Mouse (Mus musculus) limb, embryonic 11.5 days (tissue): ENCODE results near the gene 1700025G04Rik. TPM values are rescaled to one million over a fixed set of nuclear protein-coding genes. Genes with fewer than 3 reads are reported as not detected.

Experiments
- ATAC-seq: fragments of 200-750 bp; cut with Nextera tagmentation; 2 replicates; pipeline ENCODE4 v1.8.0; 2017; ENCODE audit warnings: low read depth; ENCODE audit not compliant: insufficient number of reproducible peaks, low FRiP score, low TSS enrichment
- DNase-seq: peaks from one replicate; pipeline ENCODE4 v3.0.0-alpha.2; 2015; ENCODE audit warnings: low spot score
- H3K27ac ChIP-seq: fragments of 300-500 bp; sonication (generic); replicated peaks from 2 replicates; pipeline ENCODE4 v1.5.1; 2014; ENCODE audit warnings: low read depth, mild to moderate bottlenecking, low read length
- H3K27me3 ChIP-seq: fragments of 300-500 bp; sonication (generic); 2 replicates; pipeline ENCODE4 v1.6.1; 2014; ENCODE audit warnings: mild to moderate bottlenecking, low read length, mixed read lengths; ENCODE audit not compliant: control insufficient read depth, insufficient read depth
- H3K36me3 ChIP-seq: fragments of 300-500 bp; sonication (generic); 2 replicates; pipeline ENCODE4 v1.6.1; 2014; ENCODE audit warnings: mild to moderate bottlenecking, low read length, moderate library complexity, mixed read lengths; ENCODE audit not compliant: control insufficient read depth, insufficient read depth
- H3K4me1 ChIP-seq: fragments of 300-500 bp; sonication (generic); 2 replicates; pipeline ENCODE4 v1.6.1; 2014; ENCODE audit warnings: low read length, mixed read lengths; ENCODE audit not compliant: control insufficient read depth, insufficient read depth
- H3K4me2 ChIP-seq: fragments of 300-500 bp; sonication (generic); 2 replicates; pipeline ENCODE4 v1.6.1; 2014; ENCODE audit warnings: low read depth, mild to moderate bottlenecking, moderate library complexity; ENCODE audit not compliant: severe bottlenecking
- H3K4me3 ChIP-seq: fragments of 300-500 bp; sonication (generic); 2 replicates; pipeline ENCODE4 v1.5.1; 2014; ENCODE audit warnings: low read depth, low read length
- H3K9ac ChIP-seq: fragments of 300-500 bp; sonication (generic); 2 replicates; pipeline ENCODE4 v1.6.1; 2014; ENCODE audit warnings: mild to moderate bottlenecking, low read length
- H3K9me3 ChIP-seq: fragments of 300-500 bp; sonication (generic); 2 replicates; pipeline ENCODE4 v1.6.1; 2016; ENCODE audit warnings: low read length; ENCODE audit not compliant: control insufficient read depth
- WGBS: fragments of 180-500 bp; shearing (Covaris S2); extraction: QIAGEN DNeasy Blood & Tissue Kit; methylation state at CpG from one replicate; pipeline ENCODE4 v1.1.7; 2014; 5-methylcytosine and 5-hydroxymethylcytosine counted together
- polyA plus RNA-seq: library from polyadenylated mRNA; unstranded; fragments of >200 nt; fragmentation: Nextera tagmentation; extraction: Ambion mirVana; gene quantifications from 2 replicates; pipeline ENCODE4 v1.2.1, GENCODE M21; 2014

The 1700025G04Rik gene
- polyA plus RNA-seq: 18.6 and 21.1 TPM in 2 replicates

- Histone ChIP-seq H3K9ac (peak within 1 kb of the TSS; percentile 83), H3K27me3 (0 out of 2 replicates have a peak, but pooled peaks cover 2% of the 10 kb centered on the region), H3K36me3 (no peaks in the 10 kb centered on the region), H3K4me3 (peak within 1 kb of the TSS; percentile 80), H3K27ac (peak within 1 kb of the TSS; percentile 36; the same call in 1 of the 2 replicates), H3K9me3 (no peaks in the 10 kb centered on the region), H3K4me2 (peak within 1 kb of the TSS; percentile 90), H3K4me1 (peaks cover 13% of the 10 kb centered on the region)
- DNase-seq (peak; percentile 87), ATAC-seq (peak; percentile 88)
- 3% methylated on average over 30 of the region's 66 CpGs for WGBS
Observed at GRCm38 (mm10) chr1:152090018-152090553, at the start of gene 1700025G04Rik. Gene 1700025G04Rik, minus strand, starts transcription at chr1:152090125.

- Histone ChIP-seq H3K4me3 (no peak overlapping the region), H3K27me3 (no peaks in the 10 kb centered on the region), H3K27ac (no peak overlapping the region), H3K36me3 (no peaks in the 10 kb centered on the region), H3K9ac (no peak overlapping the region), H3K9me3 (no peaks in the 10 kb centered on the region), H3K4me2 (no peak overlapping the region), H3K4me1 (no peaks in the 10 kb centered on the region)
- DNase-seq: no peak
- WGBS: 86% methylated on average over 4 of the region's 4 CpGs
- no peak for ATAC-seq
Observed at GRCm38 (mm10) chr1:152139496-152139895, 49.6 kb upstream of the 1700025G04Rik start.

GRCm38 (mm10) chr1:152130029-152130727 is 40.3 kb upstream of the 1700025G04Rik start:
- H3K9ac ChIP-seq: no peak overlapping the region
- H3K4me2 ChIP-seq: no peak overlapping the region
- WGBS: 84% methylated on average over 15 of the region's 15 CpGs
- H3K4me1 ChIP-seq: no peaks in the 10 kb centered on the region
- H3K27ac ChIP-seq: no peak overlapping the region
- H3K27me3 ChIP-seq: no peaks in the 10 kb centered on the region
- no peak for DNase-seq
- no peak overlapping the region for H3K4me3 ChIP-seq
- no peak for ATAC-seq
- no peaks in the 10 kb centered on the region for H3K36me3 ChIP-seq
- no peaks in the 10 kb centered on the region for H3K9me3 ChIP-seq

GRCm38 (mm10) chr1:152125451-152125850 is 35.5 kb upstream of the 1700025G04Rik start:
- no peak for ATAC-seq
- 88% methylated on average over 7 of the region's 7 CpGs for WGBS
- H3K27me3 ChIP-seq: no peaks in the 10 kb centered on the region
- H3K9ac ChIP-seq: no peak overlapping the region
- H3K4me3 ChIP-seq: no peak overlapping the region
- H3K27ac ChIP-seq: no peak overlapping the region
- no peak overlapping the region for H3K4me2 ChIP-seq
- DNase-seq: no peak
- H3K4me1 ChIP-seq: no peaks in the 10 kb centered on the region
- no peaks in the 10 kb centered on the region for H3K9me3 ChIP-seq
- H3K36me3 ChIP-seq: no peaks in the 10 kb centered on the region

GRCm38 (mm10) chr1:152110123-152110522 is 20.2 kb upstream of the 1700025G04Rik start:
- Histone ChIP-seq H3K4me3 (no peak overlapping the region), H3K4me2 (no peak overlapping the region), H3K9me3 (no peaks in the 10 kb centered on the region), H3K9ac (no peak overlapping the region), H3K27me3 (no peaks in the 10 kb centered on the region), H3K27ac (no peak overlapping the region), H3K36me3 (no peaks in the 10 kb centered on the region), H3K4me1 (no peaks in the 10 kb centered on the region)
- no peak for DNase-seq
- WGBS: 86% methylated on average over 1 of the region's 1 CpGs
- no peak for ATAC-seq

GRCm38 (mm10) chr1:152106136-152106535 is 16.2 kb upstream of the 1700025G04Rik start:
- H3K27me3 ChIP-seq: no peaks in the 10 kb centered on the region
- H3K4me2 ChIP-seq: no peak overlapping the region
- WGBS: 75% methylated on average over 2 of the region's 2 CpGs
- no peak overlapping the region for H3K4me3 ChIP-seq
- no peak for DNase-seq
- no peaks in the 10 kb centered on the region for H3K36me3 ChIP-seq
- H3K9ac ChIP-seq: no peak overlapping the region
- no peaks in the 10 kb centered on the region for H3K9me3 ChIP-seq
- no peaks in the 10 kb centered on the region for H3K4me1 ChIP-seq
- no peak overlapping the region for H3K27ac ChIP-seq
- ATAC-seq: no peak

GRCm38 (mm10) chr1:152105246-152105645 is 15.3 kb upstream of the 1700025G04Rik start:
- Histone ChIP-seq H3K4me1 (no peaks in the 10 kb centered on the region), H3K4me2 (no peak overlapping the region), H3K27me3 (no peaks in the 10 kb centered on the region), H3K4me3 (no peak overlapping the region), H3K9me3 (no peaks in the 10 kb centered on the region), H3K36me3 (no peaks in the 10 kb centered on the region), H3K9ac (no peak overlapping the region), H3K27ac (no peak overlapping the region)
- DNase-seq (no peak), ATAC-seq (no peak)
- WGBS: 96% methylated on average over 1 of the region's 1 CpGs

GRCm38 (mm10) chr1:152101746-152102145 is 11.8 kb upstream of the 1700025G04Rik start:
- Histone ChIP-seq H3K36me3 (no peaks in the 10 kb centered on the region), H3K27me3 (no peaks in the 10 kb centered on the region), H3K9ac (no peak overlapping the region), H3K4me1 (no peaks in the 10 kb centered on the region), H3K4me3 (no peak overlapping the region), H3K27ac (no peak overlapping the region), H3K9me3 (no peaks in the 10 kb centered on the region), H3K4me2 (no peak overlapping the region)
- DNase-seq: no peak
- WGBS: 79% methylated on average over 5 of the region's 5 CpGs
- no peak for ATAC-seq
